Mouse (Mus musculus) left cerebral cortex, adult 11 months (tissue): ENCODE results near the gene Amn.

Experiments used
- DNase-seq: peaks from one replicate; pipeline ENCODE4 v3.0.0; 2022; ENCODE audit warnings: low spot score

The Amn gene

GRCm38 (mm10) chr12:111270629-111271277 lies at the start of gene Amn:
TSS of gene Amn (plus strand) at chr12:111271095.
- DNase-seq: no peak

- DNase-seq: no peak
Measured at GRCm38 (mm10) chr12:111225197-111225780, 45.6 kb upstream of the Amn start.

GRCm38 (mm10) chr12:111227410-111227809 lies 43.5 kb upstream of the Amn start:
- DNase-seq: no peak

- no peak for DNase-seq
Measured at GRCm38 (mm10) chr12:111228488-111228887, 42.4 kb upstream of the Amn start.

- DNase-seq: no peak
Measured at GRCm38 (mm10) chr12:111230793-111231192, 40.1 kb upstream of the Amn start.

- no peak for DNase-seq
Measured at GRCm38 (mm10) chr12:111233798-111234197, 37.1 kb upstream of the Amn start.

- DNase-seq: no peak
Measured at GRCm38 (mm10) chr12:111234383-111234782, 36.5 kb upstream of the Amn start.

- no peak for DNase-seq
Measured at GRCm38 (mm10) chr12:111235631-111236030, 35.3 kb upstream of the Amn start.

GRCm38 (mm10) chr12:111237611-111238188 lies 33.2 kb upstream of the Amn start:
- no peak for DNase-seq

- DNase-seq: no peak
Measured at GRCm38 (mm10) chr12:111238345-111238744, 32.5 kb upstream of the Amn start.

- no peak for DNase-seq
Measured at GRCm38 (mm10) chr12:111238778-111239177, 32.1 kb upstream of the Amn start.

GRCm38 (mm10) chr12:111239930-111240329 lies 31.0 kb upstream of the Amn start:
- DNase-seq: no peak

GRCm38 (mm10) chr12:111241916-111242315 lies 29.0 kb upstream of the Amn start:
- DNase-seq: no peak

GRCm38 (mm10) chr12:111242346-111242745 lies 28.5 kb upstream of the Amn start:
- DNase-seq: no peak

- DNase-seq: no peak
Measured at GRCm38 (mm10) chr12:111243733-111244132, 27.2 kb upstream of the Amn start.

GRCm38 (mm10) chr12:111245070-111245469 lies 25.8 kb upstream of the Amn start:
- DNase-seq: no peak

- no peak for DNase-seq
Measured at GRCm38 (mm10) chr12:111246808-111247464, 24.0 kb upstream of the Amn start.

- no peak for DNase-seq
Measured at GRCm38 (mm10) chr12:111249095-111249494, 21.8 kb upstream of the Amn start.

- no peak for DNase-seq
Measured at GRCm38 (mm10) chr12:111250116-111250515, 20.8 kb upstream of the Amn start.

- no peak for DNase-seq
Measured at GRCm38 (mm10) chr12:111251227-111251626, 19.7 kb upstream of the Amn start.

GRCm38 (mm10) chr12:111263650-111264049 lies 7.2 kb upstream of the Amn start:
- DNase-seq: no peak

GRCm38 (mm10) chr12:111265212-111265611 lies 5.7 kb upstream of the Amn start:
- DNase-seq: no peak

- DNase-seq: no peak
Measured at GRCm38 (mm10) chr12:111266592-111266991, 4.3 kb upstream of the Amn start.
